Mouse (Mus musculus) c-Kit-positive CD71-positive TER-119-positive erythroid progenitor cells, embryonic 14.5 days (primary cell): ENCODE data around the gene Snrpb2.

Experiments used
- DNase-seq: peaks from one replicate; pipeline ENCODE4 v3.0.0-alpha.2; 2013; ENCODE audit warnings: low spot score

Gene Snrpb2

GRCm38 (mm10) chr2:143094761-143095160, 31.9 kb downstream of the Snrpb2 start:
- no peak for DNase-seq

- DNase-seq, result no peak
Observed at GRCm38 (mm10) chr2:143097170-143097569, 34.3 kb downstream of the Snrpb2 start.

- DNase-seq, result no peak
Observed at GRCm38 (mm10) chr2:143113859-143114258, 51.0 kb downstream of the Snrpb2 start.

- no peak for DNase-seq
Observed at GRCm38 (mm10) chr2:143114716-143115115, 51.9 kb downstream of the Snrpb2 start.

- DNase-seq, result no peak
Observed at GRCm38 (mm10) chr2:143117453-143117852, 54.6 kb downstream of the Snrpb2 start.

- no peak for DNase-seq
Observed at GRCm38 (mm10) chr2:143118221-143118620, 55.4 kb downstream of the Snrpb2 start.
